Mouse (Mus musculus) ES-Bruce4 (cell line): ENCODE data around the gene Zbtb16. TPM values are rescaled to one million over a fixed set of nuclear protein-coding genes. Genes with fewer than 3 reads are reported as not detected.

Experiments
- H3K27ac ChIP-seq: 2 replicates; pipeline ENCODE4 v1.5.1; 2012; ENCODE audit warnings: low read length, inconsistent platforms; ENCODE audit not compliant: insufficient read depth
- H3K27me3 ChIP-seq: 2 replicates; pipeline ENCODE4 v1.6.1; 2012; ENCODE audit warnings: mild to moderate bottlenecking, low read length, inconsistent platforms; ENCODE audit not compliant: control insufficient read depth, poor library complexity, insufficient read depth, severe bottlenecking
- H3K36me3 ChIP-seq: 2 replicates; pipeline ENCODE4 v1.6.1; 2012; ENCODE audit warnings: inconsistent platforms, mild to moderate bottlenecking, low read length, moderate library complexity; ENCODE audit not compliant: control insufficient read depth, poor library complexity, insufficient read depth, severe bottlenecking
- H3K4me1 ChIP-seq: one replicate; pipeline ENCODE4 v1.8.1; 2011; ENCODE audit warnings: low read length; ENCODE audit not compliant: control insufficient read depth, insufficient read depth
- H3K4me3 ChIP-seq: 2 replicates; pipeline ENCODE4 v1.5.1; 2011; ENCODE audit warnings: low read depth, mild to moderate bottlenecking, low read length
- H3K9ac ChIP-seq: 2 replicates; pipeline ENCODE4 v1.6.1; 2012; ENCODE audit warnings: low read depth, mild to moderate bottlenecking, inconsistent platforms; ENCODE audit not compliant: poor library complexity, severe bottlenecking
- H3K9me3 ChIP-seq: replicated peaks from 2 replicates; pipeline ENCODE4 v1.6.1; 2012; ENCODE audit warnings: mild to moderate bottlenecking, low read length, inconsistent platforms; ENCODE audit not compliant: control insufficient read depth, poor library complexity, insufficient read depth, severe bottlenecking
- CTCF ChIP-seq: IDR thresholded peaks from one replicate; pipeline ENCODE4 v1.8.1; 2011; ENCODE audit warnings: low read depth, low read length
- EP300 ChIP-seq: IDR thresholded peaks from 2 replicates; pipeline ENCODE4 v1.6.1; 2011; ENCODE audit warnings: low read depth, low read length; ENCODE audit not compliant: insufficient read depth
- POLR2A ChIP-seq: IDR thresholded peaks from one replicate; pipeline ENCODE4 v1.8.1; 2011; ENCODE audit warnings: low read length; ENCODE audit not compliant: insufficient read depth
- polyA plus RNA-seq: library from polyadenylated mRNA; stranded (reverse); fragments of >200 nt; gene quantifications from 2 replicates; pipeline ENCODE4 v1.2.4, GENCODE M21; 2011; ENCODE audit warnings: low read depth; ENCODE audit not compliant: missing spikeins, insufficient read depth, insufficient read length

The Zbtb16 gene
- polyA plus RNA-seq, 1 experiment = 0.49 TPM

DNA sequence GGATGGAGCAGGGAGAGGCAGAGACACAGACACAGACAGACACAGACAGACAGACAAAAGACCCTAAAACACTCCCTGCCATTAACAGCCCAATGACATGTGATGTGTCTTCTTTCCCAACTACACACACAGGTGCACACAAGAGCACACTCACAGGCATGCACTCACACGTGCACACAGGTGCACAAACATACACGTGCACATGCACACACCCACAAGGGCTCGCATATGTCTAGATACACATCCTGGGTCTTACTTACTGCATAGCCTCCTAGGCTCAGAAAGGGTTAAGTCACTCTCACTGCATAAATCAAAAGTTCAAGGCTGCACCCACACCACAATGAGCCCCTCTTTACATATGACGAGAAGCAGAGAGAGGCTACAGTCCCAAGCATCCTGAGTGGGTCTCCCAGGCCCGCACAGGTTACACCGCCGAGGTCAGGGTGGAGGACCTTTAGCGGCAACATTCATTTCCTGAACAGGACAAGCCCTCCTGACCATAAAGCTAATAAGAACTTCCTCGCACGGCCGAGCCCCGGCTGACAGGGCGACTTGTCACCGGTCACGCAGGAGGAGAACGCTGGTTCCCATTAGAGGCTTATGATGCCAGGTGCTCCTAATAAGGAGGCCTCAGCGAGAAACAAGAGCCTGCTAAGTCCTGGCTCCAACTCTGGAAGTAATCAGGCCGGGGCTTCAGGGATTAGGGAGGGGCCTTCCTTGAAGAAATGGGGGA lies 13.3 kb downstream of the Zbtb16 start:
- no peak overlapping the region for H3K4me3 ChIP-seq
- H3K9me3 ChIP-seq = no peaks in the 10 kb centered on the region
- no peak overlapping the region for H3K27ac ChIP-seq
- H3K27me3 ChIP-seq = no peaks in the 10 kb centered on the region
- no peak overlapping the region for H3K9ac ChIP-seq
- H3K36me3 ChIP-seq = no peaks in the 10 kb centered on the region
- no peaks in the 10 kb centered on the region for H3K4me1 ChIP-seq
- TF ChIP-seq EP300 = no peak
- no peak for TF ChIP-seq POLR2A
- no peak for TF ChIP-seq CTCF

DNA sequence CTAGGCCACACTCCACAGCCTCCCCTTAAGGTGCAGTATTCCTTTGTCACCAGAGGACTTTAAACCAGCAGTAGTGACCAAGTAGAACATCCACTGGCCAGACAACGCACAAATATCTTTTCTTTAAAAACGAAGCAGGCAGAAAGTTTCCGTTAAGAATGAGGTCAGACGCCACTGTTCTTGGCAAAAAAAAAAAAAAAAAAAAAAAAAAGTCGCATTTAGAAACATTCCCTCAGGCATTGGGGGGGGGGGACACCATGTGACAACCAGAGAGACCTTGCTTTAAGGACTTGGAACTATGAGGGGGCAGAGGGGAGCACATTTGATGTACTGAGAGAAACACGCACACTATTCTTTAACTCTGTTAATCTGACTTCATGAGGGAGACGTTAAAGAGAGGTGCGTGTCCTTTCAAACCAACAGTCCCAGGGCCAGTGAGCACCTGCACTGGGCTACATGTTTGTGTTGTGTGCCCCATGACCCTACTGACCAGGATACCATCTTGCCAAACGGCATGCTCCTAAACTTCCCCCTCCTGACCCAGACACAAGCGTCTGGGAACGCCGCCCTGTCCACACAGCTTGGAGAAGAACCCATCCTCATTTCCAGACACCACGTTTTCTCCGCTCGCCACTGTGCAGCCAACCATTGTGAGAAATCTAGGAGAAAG lies 14.0 kb downstream of the Zbtb16 start:
- no peaks in the 10 kb centered on the region for H3K9me3 ChIP-seq
- no peak overlapping the region for H3K9ac ChIP-seq
- H3K4me3 ChIP-seq = no peak overlapping the region
- no peaks in the 10 kb centered on the region for H3K4me1 ChIP-seq
- H3K27me3 ChIP-seq = no peaks in the 10 kb centered on the region
- no peak overlapping the region for H3K27ac ChIP-seq
- H3K36me3 ChIP-seq = no peaks in the 10 kb centered on the region
- TF ChIP-seq EP300 (no peak), POLR2A (no peak), CTCF (no peak)

DNA sequence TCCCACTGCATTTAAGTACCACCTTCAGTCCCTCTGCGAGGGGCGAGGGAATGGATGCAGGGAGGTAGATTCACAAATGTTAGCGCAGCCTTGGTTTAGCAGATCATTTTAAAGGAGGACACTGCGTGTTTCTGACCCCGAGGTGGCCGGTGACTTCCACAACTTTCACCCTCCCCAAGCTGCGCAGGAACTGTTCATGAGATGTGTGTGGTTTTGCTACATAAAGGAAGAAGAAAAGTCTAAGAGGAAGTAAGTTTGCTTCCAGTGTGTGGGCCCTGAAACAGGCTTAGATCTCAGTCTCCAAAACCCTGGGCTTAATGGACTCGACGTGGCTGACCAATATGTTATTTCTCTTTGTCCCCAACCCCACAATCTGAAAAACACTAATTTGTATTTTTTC lies 14.6 kb downstream of the Zbtb16 start:
- H3K9ac ChIP-seq = no peak overlapping the region
- H3K27me3 ChIP-seq = no peaks in the 10 kb centered on the region
- TF ChIP-seq EP300 = no peak
- no peak for TF ChIP-seq CTCF
- TF ChIP-seq POLR2A = no peak
- no peaks in the 10 kb centered on the region for H3K36me3 ChIP-seq
- H3K27ac ChIP-seq = no peak overlapping the region
- H3K9me3 ChIP-seq = no peaks in the 10 kb centered on the region
- H3K4me3 ChIP-seq = no peak overlapping the region
- no peaks in the 10 kb centered on the region for H3K4me1 ChIP-seq

DNA sequence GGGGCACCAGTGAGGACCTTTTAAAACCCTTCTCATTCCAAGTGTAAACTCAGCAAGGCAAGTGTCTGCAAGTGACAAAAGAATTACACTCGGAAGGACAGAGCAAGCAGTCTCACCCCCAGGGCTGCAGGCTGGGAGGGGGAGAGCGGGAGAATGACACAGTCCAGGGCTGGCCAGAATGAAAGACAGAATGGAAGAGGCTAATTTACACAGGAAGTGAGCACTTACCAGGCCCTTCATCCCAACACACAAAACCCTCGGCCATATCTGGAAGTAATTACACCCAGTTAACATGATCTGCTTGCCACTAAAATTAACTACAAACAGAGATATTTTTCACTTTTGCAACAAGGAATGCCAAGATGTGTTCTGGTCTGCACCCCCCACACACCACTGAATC lies 15.2 kb downstream of the Zbtb16 start:
- H3K36me3 ChIP-seq = no peaks in the 10 kb centered on the region
- no peaks in the 10 kb centered on the region for H3K4me1 ChIP-seq
- no peak for TF ChIP-seq POLR2A
- no peak for TF ChIP-seq EP300
- no peak overlapping the region for H3K9ac ChIP-seq
- no peaks in the 10 kb centered on the region for H3K27me3 ChIP-seq
- H3K27ac ChIP-seq = no peak overlapping the region
- H3K9me3 ChIP-seq = no peaks in the 10 kb centered on the region
- H3K4me3 ChIP-seq = no peak overlapping the region

DNA sequence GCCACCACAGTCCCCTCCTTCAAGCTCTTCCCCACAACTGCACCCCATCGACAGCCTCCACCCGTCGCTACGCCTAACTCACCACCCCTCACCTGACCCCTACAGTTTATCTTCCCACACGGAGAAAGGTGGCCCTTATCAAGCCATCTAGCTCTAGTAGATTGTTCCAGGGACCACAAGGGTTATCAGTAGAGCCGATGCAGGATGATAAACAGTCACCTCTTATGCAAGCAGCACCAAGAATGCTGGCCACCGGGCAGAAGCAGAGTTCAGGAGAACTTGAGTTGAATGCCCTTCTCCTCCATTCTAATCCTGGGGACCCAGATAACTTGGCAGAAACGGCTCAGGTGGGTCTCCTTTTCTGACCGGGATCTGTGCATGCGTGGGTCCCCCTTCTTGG lies 16.3 kb downstream of the Zbtb16 start:
- no peak overlapping the region for H3K27ac ChIP-seq
- no peaks in the 10 kb centered on the region for H3K36me3 ChIP-seq
- no peaks in the 10 kb centered on the region for H3K4me1 ChIP-seq
- no peaks in the 10 kb centered on the region for H3K27me3 ChIP-seq
- H3K4me3 ChIP-seq = no peak overlapping the region
- TF ChIP-seq CTCF (no peak), EP300 (no peak), POLR2A (no peak)
- H3K9me3 ChIP-seq = no peaks in the 10 kb centered on the region
- no peak overlapping the region for H3K9ac ChIP-seq

DNA sequence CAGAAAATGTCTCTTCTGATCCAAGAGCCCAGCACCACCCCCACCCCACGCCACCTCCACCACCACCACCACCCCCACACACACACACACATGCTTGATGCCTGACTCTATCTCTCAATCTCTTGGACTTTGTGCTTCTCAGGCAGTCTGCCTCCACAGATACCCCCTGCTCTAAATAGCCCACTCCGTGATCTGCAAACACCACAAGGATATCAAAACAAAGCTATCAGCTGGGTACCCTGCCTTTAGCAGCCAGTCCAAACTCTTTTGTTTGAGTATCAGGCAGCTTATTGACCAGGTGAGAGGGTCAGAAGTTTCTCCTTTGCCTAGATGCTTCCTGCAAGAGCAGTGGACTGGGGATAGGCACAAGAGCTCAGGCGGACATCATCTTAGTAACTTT lies 16.9 kb downstream of the Zbtb16 start:
- no peak overlapping the region for H3K4me3 ChIP-seq
- H3K9ac ChIP-seq = no peak overlapping the region
- H3K27me3 ChIP-seq = no peaks in the 10 kb centered on the region
- TF ChIP-seq EP300 (no peak), POLR2A (no peak), CTCF (no peak)
- no peaks in the 10 kb centered on the region for H3K4me1 ChIP-seq
- no peak overlapping the region for H3K27ac ChIP-seq
- H3K36me3 ChIP-seq = no peaks in the 10 kb centered on the region
- H3K9me3 ChIP-seq = no peaks in the 10 kb centered on the region
